Mouse (Mus musculus) bone marrow, adult 2 months (tissue): Measurements from ENCODE around the gene Gm21973.

Experiments used
- CTCF ChIP-seq: fragments of 200-500 bp; IDR thresholded peaks from 2 replicates; pipeline ENCODE4 v1.5.1; 2011; ENCODE audit warnings: low read length, control low read depth; ENCODE audit not compliant: control insufficient read depth, insufficient read depth
- POLR2A ChIP-seq: fragments of 200-500 bp; IDR thresholded peaks from 2 replicates; pipeline ENCODE4 v1.6.1; 2011; ENCODE audit warnings: low read depth, mild to moderate bottlenecking, control low read depth, low read length, borderline replicate concordance; ENCODE audit not compliant: control insufficient read depth

DNA sequence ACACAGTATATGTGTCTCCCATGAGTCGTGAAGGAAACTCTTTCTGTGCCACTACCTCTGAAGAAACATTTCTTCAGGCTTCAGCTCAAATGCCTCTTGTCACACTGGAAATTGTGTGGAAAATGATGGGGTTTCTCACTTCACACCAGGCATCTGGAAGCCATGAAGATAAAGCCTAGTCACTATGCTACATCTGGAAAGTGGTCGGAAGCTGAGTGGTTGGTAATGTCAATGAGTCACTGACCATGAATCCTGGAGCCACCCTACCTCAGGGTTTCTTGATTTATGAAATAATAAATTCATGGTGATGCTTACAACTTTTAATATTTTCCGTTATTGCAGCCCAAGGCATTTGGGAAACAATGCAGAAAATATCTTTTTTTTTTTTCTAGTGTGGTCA lies 84.7 kb downstream of the Gm21973 start:
- TF ChIP-seq CTCF (no peak), POLR2A (no peak)
